ENCODE assay signal across 9 mouse cellular contexts in genomic region chr12:45073331-45074041, GRCm38 (mm10). TPM values are rescaled to one million over a fixed set of nuclear protein-coding genes. Genes with fewer than 3 reads are reported as not detected.
DNase-seq lines count a peak whose midpoint lies in the region; ATAC-seq lines count a peak whose summit lies in the region.
"Had no signal": no experiment of that assay in that cellular context is flagged by ENCODE, and none has a peak within 500 bp of the region (broad histone marks: within the 10 kb centered on the region; RNA-seq: fewer than 3 reads in every experiment).

No protein-coding gene starts in this region.

- ATAC-seq in heart, embryonic 14.5 days (ENCODE audit: insufficient number of reproducible peaks, insufficient read depth, low FRiP score, low read depth): peak; percentile 5; the same call in 1 of the 2 replicates
- peak; percentile 27; the same call in 1 of the 2 replicates for ATAC-seq in liver, embryonic 15.5 days (ENCODE audit: insufficient read depth)

- H3K36me3 ChIP-seq in heart, embryonic 14.5 days (ENCODE audit: control insufficient read depth, insufficient read depth, low read length): no peaks in the 10 kb centered on the region
- no peaks in the 10 kb centered on the region for H3K36me3 ChIP-seq in liver, embryonic 15.5 days (replicated peaks)

- DNase-seq in left cerebral cortex, postnatal 4 days: peak; percentile 52
- no peak for DNase-seq in left cerebral cortex, postnatal 14 days (ENCODE audit: low spot score in 2 of 2)
- peak; percentile 56 for DNase-seq in embryo, embryonic 10 days (ENCODE audit: low spot score)
- DNase-seq in gastrocnemius, postnatal 36 days: no peak
- no peak for DNase-seq in urinary bladder, adult 2 months (ENCODE audit: low spot score)
- no peak for DNase-seq in thymus, postnatal 0 days (ENCODE audit: low spot score)

- 1% methylated on average over 28 of the region's 28 CpGs for WGBS in heart, embryonic 14.5 days
- WGBS in liver, embryonic 15.5 days (ENCODE audit: insufficient replicate concordance): 3% methylated on average over 28 of the region's 28 CpGs

- peak overlapping the region; percentile 86 for H3K4me2 ChIP-seq in heart, embryonic 14.5 days (ENCODE audit: low read length)
- peak overlapping the region; percentile 59 for H3K4me2 ChIP-seq in liver, embryonic 15.5 days

- H3K9ac ChIP-seq in heart, embryonic 14.5 days (ENCODE audit: low read length): peak overlapping the region; percentile 91
- peak overlapping the region; percentile 32 for H3K9ac ChIP-seq in liver, embryonic 15.5 days

- no peaks in the 10 kb centered on the region for H3K9me3 ChIP-seq in heart, embryonic 14.5 days (ENCODE audit: control insufficient read depth, low read length)
- no peaks in the 10 kb centered on the region for H3K9me3 ChIP-seq in liver, embryonic 15.5 days (replicated peaks)

- H3K27me3 ChIP-seq in heart, embryonic 14.5 days (ENCODE audit: control insufficient read depth, insufficient read depth, low read length): no peaks in the 10 kb centered on the region
- H3K27me3 ChIP-seq in liver, embryonic 15.5 days: peaks cover 32% of the 10 kb centered on the region

- peak overlapping the region; percentile 73 to 90 for H3K27ac ChIP-seq in heart, embryonic 14.5 days (replicated peaks in 1 of 2; ENCODE audit: control insufficient read depth in 1 of 2, insufficient read depth in 1 of 2, low read depth in 2 of 2, low read length in 2 of 2)
- peak overlapping the region; percentile 56; the same call in 1 of the 2 replicates for H3K27ac ChIP-seq in liver, embryonic 15.5 days (replicated peaks)

- peaks cover 9 to 11% of the 10 kb centered on the region in 2 experiments for H3K4me1 ChIP-seq in heart, embryonic 14.5 days (ENCODE audit: control insufficient read depth in 2 of 2, insufficient read depth in 2 of 2, low read length in 2 of 2)
- no peaks in the 10 kb centered on the region for H3K4me1 ChIP-seq in liver, embryonic 15.5 days (replicated peaks)

- intact Hi-C loops in left cerebral cortex, postnatal 4 days (cut with DNase I): loop anchor here (10.0 kb wide), 1 partner anchor 101 kb away; no protein-coding TSS in a partner anchor
- intact Hi-C loops in left cerebral cortex, postnatal 14 days (cut with DNase I): loop anchor here (5.0 kb wide), 3 partner anchors 61 to 226 kb away; no protein-coding TSS in a partner anchor
- intact Hi-C loops in gastrocnemius, postnatal 36 days (cut with DNase I): loop anchor here (5.0 to 10.0 kb wide), 3 partner anchors 41 to 324 kb away; no protein-coding TSS in a partner anchor

- peak overlapping the region; percentile 64 to 88 for H3K4me3 ChIP-seq in heart, embryonic 14.5 days (ENCODE audit: control insufficient read depth in 1 of 2, insufficient read depth in 1 of 2, low read depth in 1 of 2, low read length in 2 of 2)
- peak overlapping the region; percentile 58 for H3K4me3 ChIP-seq in liver, embryonic 15.5 days (replicated peaks)
- H3K4me3 ChIP-seq: myocyte had no signal

RNA-seq across cellular contexts. Expression of gene Stxbp6, which starts 1.0 kb away (rescaled TPM):
- total RNA-seq in left cerebral cortex, postnatal 4 days (2021): 10 to 100 TPM; 23.9 to 29.0 TPM
- total RNA-seq in left cerebral cortex, postnatal 14 days (2021): 10 to 100 TPM; 50.1 to 55.3 TPM
- 15.5 and 17.9 TPM in 2 replicates for polyA plus RNA-seq in heart, embryonic 14.5 days (2014; fragmentation: Nextera tagmentation; extraction: Ambion mirVana)
- 4.1 and 4.8 TPM in 2 replicates for polyA plus RNA-seq in liver, embryonic 15.5 days (2015; fragmentation: Nextera tagmentation; extraction: Ambion mirVana)
- 1 to 10 TPM; 3.9 to 4.8 TPM for total RNA-seq in gastrocnemius, postnatal 36 days (2021)
- polyA plus RNA-seq in urinary bladder, adult 2 months (2012; rRNA removed): 11.7 and 18.5 TPM in 2 replicates
- polyA plus RNA-seq in thymus, postnatal 0 days (2015; fragmentation: Nextera tagmentation; extraction: Ambion mirVana): 7.9 and 14.6 TPM in 2 replicates
- polyA plus RNA-seq: myocyte had no signal

Comparison
In these comparisons a context has a peak if more than half of its experiments do, and no peak if none do; other contexts are left out.
1. DNase-seq: peak in left cerebral cortex, postnatal 4 days (single experiment) and embryo, embryonic 10 days (single experiment); none in left cerebral cortex, postnatal 14 days (0 of 2), gastrocnemius, postnatal 36 days (0 of 2), urinary bladder, adult 2 months (single experiment) and thymus, postnatal 0 days (single experiment).